Mouse (Mus musculus): ENCODE data around the gene Hsd11b2.

Gene Hsd11b2

GRCm38 (mm10) chr8:105528206-105528605 is 9.7 kb downstream of the Hsd11b2 start:
- DNase-seq = no peak

GRCm38 (mm10) chr8:105529271-105529670 is 10.7 kb downstream of the Hsd11b2 start:
- no peak for DNase-seq

- peak; percentile 69 for DNase-seq
These were observed 13.2 kb downstream of the Hsd11b2 start for GRCm38 (mm10) chr8:105531774-105532173.

- no peak for DNase-seq
These were observed 14.9 kb downstream of the Hsd11b2 start for GRCm38 (mm10) chr8:105533439-105533838.

- DNase-seq = peak; percentile 79
These were observed 15.4 kb downstream of the Hsd11b2 start for GRCm38 (mm10) chr8:105533892-105534329.

- DNase-seq = no peak
These were observed 18.0 kb downstream of the Hsd11b2 start for GRCm38 (mm10) chr8:105536546-105536945.

- no peak for DNase-seq
These were observed 18.6 kb downstream of the Hsd11b2 start for GRCm38 (mm10) chr8:105537011-105537677.

- no peak for DNase-seq
These were observed 20.4 kb downstream of the Hsd11b2 start for GRCm38 (mm10) chr8:105538940-105539339.

- DNase-seq = no peak
These were observed 23.6 kb downstream of the Hsd11b2 start for GRCm38 (mm10) chr8:105542032-105542656.

GRCm38 (mm10) chr8:105542808-105543207 is 24.3 kb downstream of the Hsd11b2 start:
- DNase-seq = no peak

- no peak for DNase-seq
These were observed 25.1 kb downstream of the Hsd11b2 start for GRCm38 (mm10) chr8:105543703-105544102.

GRCm38 (mm10) chr8:105544544-105545205 is 26.1 kb downstream of the Hsd11b2 start:
- DNase-seq = no peak

GRCm38 (mm10) chr8:105545249-105545648 is 26.7 kb downstream of the Hsd11b2 start:
- no peak for DNase-seq

GRCm38 (mm10) chr8:105546384-105547350 is 28.1 kb downstream of the Hsd11b2 start:
- DNase-seq = no peak

- DNase-seq = no peak
These were observed 31.0 kb downstream of the Hsd11b2 start for GRCm38 (mm10) chr8:105549506-105549905.

- DNase-seq = no peak
These were observed 31.5 kb downstream of the Hsd11b2 start for GRCm38 (mm10) chr8:105550083-105550482.

- no peak for DNase-seq
These were observed 33.5 kb downstream of the Hsd11b2 start for GRCm38 (mm10) chr8:105552032-105552431.

- DNase-seq = no peak
These were observed 34.3 kb downstream of the Hsd11b2 start for GRCm38 (mm10) chr8:105552824-105553223.

- peak; percentile 57 for DNase-seq
These were observed 35.5 kb downstream of the Hsd11b2 start for GRCm38 (mm10) chr8:105554087-105554486.

GRCm38 (mm10) chr8:105555230-105555629 is 36.7 kb downstream of the Hsd11b2 start:
- no peak for DNase-seq

GRCm38 (mm10) chr8:105562863-105563262 is 44.3 kb downstream of the Hsd11b2 start:
- no peak for DNase-seq

GRCm38 (mm10) chr8:105563871-105564270 is 45.3 kb downstream of the Hsd11b2 start:
- DNase-seq = no peak

All from thymus, postnatal 14 days (tissue).